Mouse (Mus musculus) urinary bladder, adult 18-20 months (tissue): ENCODE measurements around the gene Fosb.

ENCODE experiments used
- DNase-seq, 2 experiments: peaks; one replicate each; pipeline ENCODE4 v3.0.0; 2022; ENCODE audit warnings: low spot score in 2 of 2, mixed read lengths in 2 of 2

Gene Fosb

GRCm38 (mm10) chr7:19331910-19332309, 22.1 kb upstream of the Fosb start:
- no peak for DNase-seq

- DNase-seq: no peak
Measured at GRCm38 (mm10) chr7:19328425-19328824, 18.6 kb upstream of the Fosb start.

GRCm38 (mm10) chr7:19327782-19328181, 17.9 kb upstream of the Fosb start:
- DNase-seq: no peak

GRCm38 (mm10) chr7:19327128-19327527, 17.3 kb upstream of the Fosb start:
- peak; percentile 67 to 87 for DNase-seq

- peak; percentile 71 to 76 for DNase-seq
Measured at GRCm38 (mm10) chr7:19326359-19326758, 16.5 kb upstream of the Fosb start.

GRCm38 (mm10) chr7:19325262-19326199, 15.7 kb upstream of the Fosb start:
- DNase-seq: no peak

GRCm38 (mm10) chr7:19324221-19324620, 14.4 kb upstream of the Fosb start:
- no peak for DNase-seq

GRCm38 (mm10) chr7:19322489-19322888, 12.6 kb upstream of the Fosb start:
- DNase-seq: peak in 1 of 2 experiments; percentile 81

GRCm38 (mm10) chr7:19321464-19321863, 11.6 kb upstream of the Fosb start:
- DNase-seq: no peak

- no peak for DNase-seq
Measured at GRCm38 (mm10) chr7:19320637-19321036, 10.8 kb upstream of the Fosb start.

- peak; percentile 90 to 95 for DNase-seq
Measured at GRCm38 (mm10) chr7:19319906-19320305, 10.1 kb upstream of the Fosb start.

GRCm38 (mm10) chr7:19319458-19319857, 9.6 kb upstream of the Fosb start:
- DNase-seq: no peak

GRCm38 (mm10) chr7:19318676-19319075, 8.8 kb upstream of the Fosb start:
- no peak for DNase-seq

GRCm38 (mm10) chr7:19318201-19318600, 8.3 kb upstream of the Fosb start:
- no peak for DNase-seq

- peak in 1 of 2 experiments; percentile 65 for DNase-seq
Measured at GRCm38 (mm10) chr7:19316451-19317161, 6.8 kb upstream of the Fosb start.

- no peak for DNase-seq
Measured at GRCm38 (mm10) chr7:19314033-19314432, 4.2 kb upstream of the Fosb start.

GRCm38 (mm10) chr7:19311991-19312390, 2.1 kb upstream of the Fosb start:
- DNase-seq: no peak

- DNase-seq: no peak
Measured at GRCm38 (mm10) chr7:19309278-19309883, 470 bp downstream of the Fosb start.

GRCm38 (mm10) chr7:19308454-19309277, 1.2 kb downstream of the Fosb start:
- peak; percentile 90 to 94 for DNase-seq

- DNase-seq: no peak
Measured at GRCm38 (mm10) chr7:19307739-19308453, 2.0 kb downstream of the Fosb start.
